Mouse (Mus musculus) megakaryocyte progenitor cell, adult 5-6 weeks (primary cell): Measurements from ENCODE around the gene Cd3g. TPM values are rescaled to one million over a fixed set of nuclear protein-coding genes. Genes with fewer than 3 reads are reported as not detected.
A peak's percentile ranks its signal among the peaks of the same experiment; 100 is the strongest.

Experiments used
- ATAC-seq: replicated peaks from 2 replicates; pipeline ENCODE4 v1.8.0; 2016; ENCODE audit warnings: mild to moderate bottlenecking, moderate TSS enrichment, inconsistent platforms; ENCODE audit not compliant: poor library complexity
- total RNA-seq, 2 experiments: library from RNA; stranded (forward) in 1 of 2; stranded (reverse) in 1 of 2; fragments of 157-497, 149-512 nt in 1 of 2; fragments of 200-1000 nt in 1 of 2; gene quantifications; 2 replicates each; pipeline versions ENCODE4 v1.2.3 to v1.2.4; 2015 to 2017

Cd3g gene
- total RNA-seq, 2 experiments from 2014 or later: 3.1 TPM; not detected in 1

GRCm38 (mm10) chr9:44920374-44921122 is 59.7 kb downstream of the Cd3g start, which contains the start of gene Atp5l:
Gene Atp5l, minus strand, starts transcription at chr9:44920742.
- peak; percentile 82 for ATAC-seq

DNA sequence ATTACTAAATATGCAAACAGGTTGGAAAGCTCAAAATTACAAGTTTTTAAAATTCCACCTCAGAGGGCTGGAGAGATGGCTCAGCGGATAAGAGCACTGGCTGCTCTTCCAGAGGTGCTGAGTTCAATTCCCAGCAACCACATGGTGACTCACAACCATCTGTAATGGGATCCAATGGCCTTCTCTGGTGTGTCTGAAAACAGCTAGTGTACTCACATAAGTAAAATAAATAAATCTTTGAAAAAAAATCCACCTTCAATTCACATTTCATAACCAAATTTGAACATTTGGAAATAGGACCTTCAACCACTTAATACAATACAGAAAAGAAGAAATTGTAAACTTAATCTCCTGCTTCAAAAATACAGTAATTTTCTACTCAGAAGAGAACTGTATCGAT is 60.6 kb downstream of the Cd3g start:
- ATAC-seq: no peak

Other genes with a start within 250 kb of the Cd3g start
- 0.64 and 1.4 TPM in 2 replicates for gene Phldb1, start 245.2 kb downstream of the Cd3g start, total RNA-seq (2015)
- 2.7 and 5.7 TPM in 2 replicates for gene Phldb1, start 245.2 kb downstream of the Cd3g start, total RNA-seq (2017)
- 169 and 181 TPM in 2 replicates for gene Arcn1, start 212.6 kb downstream of the Cd3g start, total RNA-seq (2015)
- 163 and 188 TPM in 2 replicates for gene Arcn1, start 212.6 kb downstream of the Cd3g start, total RNA-seq (2017)
- gene Ift46, start 212.5 kb downstream of the Cd3g start, total RNA-seq (2015): 33.3 and 34.0 TPM in 2 replicates
- gene Ift46, start 212.5 kb downstream of the Cd3g start, total RNA-seq (2017): 25.9 and 38.9 TPM in 2 replicates
- gene Tmem25, start 181.1 kb downstream of the Cd3g start, total RNA-seq (2015): 0.10 and 0.32 TPM in 2 replicates
- gene Tmem25, start 181.1 kb downstream of the Cd3g start, total RNA-seq (2017): not detected in 2 replicates
- gene Ttc36, start 177.4 kb downstream of the Cd3g start, total RNA-seq (2015): 0.15 and 0.76 TPM in 2 replicates
- gene Ttc36, start 177.4 kb downstream of the Cd3g start, total RNA-seq (2017): not detected in 2 replicates
- gene Kmt2a, start 99.1 kb downstream of the Cd3g start, total RNA-seq (2015): 49.6 and 61.0 TPM in 2 replicates
- 7.0 and 11.3 TPM in 2 replicates for gene Kmt2a, start 99.1 kb downstream of the Cd3g start, total RNA-seq (2017)
- 457 and 602 TPM in 2 replicates for gene Atp5l, start 59.7 kb downstream of the Cd3g start, total RNA-seq (2015)
- gene Atp5l, start 59.7 kb downstream of the Cd3g start, total RNA-seq (2017): 109 and 166 TPM in 2 replicates
- gene Ube4a, start 14.8 kb downstream of the Cd3g start, total RNA-seq (2015): 45.7 and 48.1 TPM in 2 replicates
- gene Ube4a, start 14.8 kb downstream of the Cd3g start, total RNA-seq (2017): 32.4 and 44.6 TPM in 2 replicates
- gene Cd3d, start 1.4 kb upstream of the Cd3g start, total RNA-seq (2015): 0.12 and 0.44 TPM in 2 replicates
- 0.17 and 0.33 TPM in 2 replicates for gene Cd3d, start 1.4 kb upstream of the Cd3g start, total RNA-seq (2017)
- not detected in 2 replicates for gene Cd3e, start 29.2 kb upstream of the Cd3g start, total RNA-seq (2015)
- not detected in 2 replicates for gene Cd3e, start 29.2 kb upstream of the Cd3g start, total RNA-seq (2017)
- not detected in 2 replicates for gene Mpzl2, start 59.4 kb upstream of the Cd3g start, total RNA-seq (2015)
- gene Mpzl2, start 59.4 kb upstream of the Cd3g start, total RNA-seq (2017): not detected in 2 replicates
- gene Mpzl3, start 74.8 kb upstream of the Cd3g start, total RNA-seq (2015): 0.20 and 0.35 TPM in 2 replicates
- 0.58 and 2.1 TPM in 2 replicates for gene Mpzl3, start 74.8 kb upstream of the Cd3g start, total RNA-seq (2017)
- 0.89 and 2.0 TPM in 2 replicates for gene Jaml, start 98.8 kb upstream of the Cd3g start, total RNA-seq (2015)
- gene Jaml, start 98.8 kb upstream of the Cd3g start, total RNA-seq (2017): 3.4 and 4.6 TPM in 2 replicates
- not detected in 2 replicates for gene Scn2b, start 137.4 kb upstream of the Cd3g start, total RNA-seq (2015)
- gene Scn2b, start 137.4 kb upstream of the Cd3g start, total RNA-seq (2017): not detected in 2 replicates
- not detected in 2 replicates for gene Scn4b, start 158.0 kb upstream of the Cd3g start, total RNA-seq (2015)
- gene Scn4b, start 158.0 kb upstream of the Cd3g start, total RNA-seq (2017): not detected in 2 replicates
- not detected in 2 replicates for gene BC049352, start 201.6 kb upstream of the Cd3g start, total RNA-seq (2015)
- not detected in 2 replicates for gene BC049352, start 201.6 kb upstream of the Cd3g start, total RNA-seq (2017)
- gene Tmprss4, start 223.7 kb upstream of the Cd3g start, total RNA-seq (2015): 0.05 TPM in 1 of 2 replicates, not detected in the other
- 0.41 TPM in 1 of 2 replicates, not detected in the other for gene Tmprss4, start 223.7 kb upstream of the Cd3g start, total RNA-seq (2017)